Mouse (Mus musculus) G1E-ER4 (cell line): ENCODE results near the gene Gm19402. TPM values are rescaled to one million over a fixed set of nuclear protein-coding genes. Genes with fewer than 3 reads are reported as not detected.
"Not testable (repeated sequence)": the region's sequence is repeated elsewhere in the genome, so short reads cannot be mapped to it uniquely, and the experiment has no call there.

Experiments used
- GATA1 ChIP-seq: IDR thresholded peaks from one replicate; pipeline ENCODE4 v1.8.0; 2012; ENCODE audit warnings: low read length, inconsistent platforms
- polyA plus RNA-seq: library from polyadenylated mRNA; stranded (reverse); fragments of >175 nt; gene quantifications from 2 replicates; pipeline ENCODE4 v1.2.3, GENCODE M21; 2012

Gene Gm19402
- not detected in 2 replicates for polyA plus RNA-seq

- not testable (repeated sequence) for TF ChIP-seq GATA1
Observed at GRCm38 (mm10) chr10:77690356-77690807, at the start of gene Gm19402. Gene Gm19402, minus strand, starts transcription at chr10:77690757.

- TF ChIP-seq GATA1 = no peak
Observed at GRCm38 (mm10) chr10:77738929-77739328, 48.4 kb upstream of the Gm19402 start.

GRCm38 (mm10) chr10:77735928-77736327 lies 45.4 kb upstream of the Gm19402 start:
- no peak for TF ChIP-seq GATA1

GRCm38 (mm10) chr10:77729241-77729640 lies 38.7 kb upstream of the Gm19402 start:
- no peak for TF ChIP-seq GATA1

GRCm38 (mm10) chr10:77728280-77728679 lies 37.7 kb upstream of the Gm19402 start:
- no peak for TF ChIP-seq GATA1

- no peak for TF ChIP-seq GATA1
Observed at GRCm38 (mm10) chr10:77726186-77726585, 35.6 kb upstream of the Gm19402 start, which contains the start of gene Gm10100. Gene Gm10100, plus strand, starts transcription at chr10:77726486.

- TF ChIP-seq GATA1 = no peak
Observed at GRCm38 (mm10) chr10:77724855-77725254, 34.3 kb upstream of the Gm19402 start.

- not testable (repeated sequence) for TF ChIP-seq GATA1
Observed at GRCm38 (mm10) chr10:77720299-77720698, 29.7 kb upstream of the Gm19402 start, which contains the start of gene Krtap12-1. Gene Krtap12-1, plus strand, starts transcription at chr10:77720599.

- no peak for TF ChIP-seq GATA1
Observed at GRCm38 (mm10) chr10:77715507-77715906, 24.9 kb upstream of the Gm19402 start, which contains the start of gene Gm10142. Gene Gm10142, plus strand, starts transcription at chr10:77715807.

GRCm38 (mm10) chr10:77713734-77714133 lies 23.2 kb upstream of the Gm19402 start:
- TF ChIP-seq GATA1 = no peak

GRCm38 (mm10) chr10:77711157-77711556 lies 20.6 kb upstream of the Gm19402 start, which contains the start of gene Gm10024:
Gene Gm10024, plus strand, starts transcription at chr10:77711457.
- not testable (repeated sequence) for TF ChIP-seq GATA1

GRCm38 (mm10) chr10:77709831-77710230 lies 19.3 kb upstream of the Gm19402 start:
- TF ChIP-seq GATA1 = no peak

- no peak for TF ChIP-seq GATA1
Observed at GRCm38 (mm10) chr10:77706326-77706725, 15.8 kb upstream of the Gm19402 start, which contains the start of gene Gm10272. Gene Gm10272, plus strand, starts transcription at chr10:77706626.

- no peak for TF ChIP-seq GATA1
Observed at GRCm38 (mm10) chr10:77697133-77697532, 6.6 kb upstream of the Gm19402 start, which contains the start of gene Gm9508. Gene Gm9508, minus strand, starts transcription at chr10:77697233.

- TF ChIP-seq GATA1 = no peak
Observed at GRCm38 (mm10) chr10:77687021-77687420, 3.5 kb downstream of the Gm19402 start.

- no peak for TF ChIP-seq GATA1
Observed at GRCm38 (mm10) chr10:77685895-77686664, 4.5 kb downstream of the Gm19402 start, which contains the start of gene Tspear. Gene Tspear, plus strand, starts transcription at chr10:77686569.
